Mouse (Mus musculus): ENCODE data around the gene Plcb1.

- TF ChIP-seq CTCF (IDR thresholded peaks at IDR 0.05; ENCODE audit: borderline replicate concordance, insufficient read depth, low read length): no peak
- no peak for TF ChIP-seq POLR2A (IDR thresholded peaks at IDR 0.05; ENCODE audit: low read depth, low read length)
These were observed 52.3 kb downstream of the Plcb1 start for GRCm38 (mm10) chr2:134838185-134838584.
